Mouse (Mus musculus): ENCODE measurements around the gene Ergic1.

- TF ChIP-seq TAL1 (conservative IDR thresholded peaks at IDR 0.05; ENCODE audit: low read depth, low read length) (no peak), CTCF (IDR thresholded peaks at IDR 0.05; ENCODE audit: low read depth, low read length) (no peak), POLR2AphosphoS5 (IDR thresholded peaks at IDR 0.05; ENCODE audit: insufficient replicate concordance, low read depth, low read length) (no peak), GATA1 (IDR thresholded peaks at IDR 0.05; ENCODE audit: borderline replicate concordance, low read length) (no peak), GATA2 (IDR thresholded peaks at IDR 0.05; ENCODE audit: borderline replicate concordance, low read depth, low read length) (no peak)
Measured at GRCm38 (mm10) chr17:26637851-26638250, 76.6 kb downstream of the Ergic1 start.
